Mouse (Mus musculus): Measurements from ENCODE around the gene Sik2.

The Sik2 gene

DNA sequence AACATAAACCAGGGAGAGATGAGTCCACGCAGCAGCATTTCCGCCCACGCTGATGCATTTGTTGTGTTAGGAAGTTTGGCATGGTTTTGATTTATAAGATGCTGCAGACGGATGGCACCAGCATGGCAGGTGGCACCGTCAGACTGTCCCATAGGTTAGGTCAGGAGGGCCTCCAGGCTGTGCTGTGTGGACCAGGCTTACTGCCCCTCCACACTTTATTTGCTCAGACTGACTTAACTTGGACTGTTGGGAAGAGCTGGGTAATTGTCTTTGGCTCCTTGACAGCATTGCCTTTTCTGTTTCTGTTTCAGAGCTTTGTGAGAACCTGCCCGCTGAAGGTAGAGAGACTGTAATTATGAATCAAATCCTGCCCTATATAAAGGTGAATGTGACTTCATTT, 141.9 kb downstream of the Sik2 start:
- DNase-seq (ENCODE audit: low spot score), result no peak

DNA sequence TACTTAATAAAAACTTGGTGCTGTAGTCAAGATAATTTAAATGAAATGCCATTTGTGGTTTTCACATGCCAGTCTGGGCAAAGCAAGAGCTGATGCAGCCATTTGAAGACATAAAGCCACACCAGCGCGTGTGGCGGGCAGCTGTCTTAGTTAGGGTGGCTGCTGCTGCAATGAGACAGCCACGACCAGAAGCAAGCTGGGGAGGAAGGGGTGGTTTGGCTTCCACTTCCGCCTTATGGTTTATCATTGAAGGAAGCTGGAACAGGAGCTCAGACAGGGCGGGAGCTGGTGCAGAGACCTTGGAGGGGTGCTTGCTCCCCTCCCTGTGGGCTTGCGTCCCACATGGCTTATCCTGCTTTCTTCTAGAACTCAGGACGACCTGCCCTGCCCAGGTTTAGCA, 143.1 kb downstream of the Sik2 start:
- peak; percentile 6 for DNase-seq (ENCODE audit: low spot score)

DNA sequence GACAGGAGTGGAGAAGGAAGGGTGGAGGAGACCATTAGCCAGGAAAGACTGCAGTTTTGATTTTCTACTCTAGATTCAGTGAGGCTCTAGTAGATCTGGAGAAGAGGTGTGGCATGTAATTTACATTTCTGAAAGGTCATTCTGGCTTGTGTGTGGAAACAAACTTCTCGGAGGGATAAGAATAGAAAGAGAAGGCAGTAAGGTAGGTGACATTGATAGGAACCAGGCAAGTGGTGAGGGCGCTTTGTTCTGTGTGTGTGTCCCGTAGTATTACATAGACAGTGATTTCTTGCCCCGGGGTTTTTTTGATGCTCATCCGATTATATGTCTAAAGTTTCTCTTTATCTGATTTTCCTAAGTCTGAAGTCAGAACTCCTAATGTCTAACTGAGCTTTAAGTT, 144.0 kb downstream of the Sik2 start:
- DNase-seq (ENCODE audit: low spot score), result no peak

DNA sequence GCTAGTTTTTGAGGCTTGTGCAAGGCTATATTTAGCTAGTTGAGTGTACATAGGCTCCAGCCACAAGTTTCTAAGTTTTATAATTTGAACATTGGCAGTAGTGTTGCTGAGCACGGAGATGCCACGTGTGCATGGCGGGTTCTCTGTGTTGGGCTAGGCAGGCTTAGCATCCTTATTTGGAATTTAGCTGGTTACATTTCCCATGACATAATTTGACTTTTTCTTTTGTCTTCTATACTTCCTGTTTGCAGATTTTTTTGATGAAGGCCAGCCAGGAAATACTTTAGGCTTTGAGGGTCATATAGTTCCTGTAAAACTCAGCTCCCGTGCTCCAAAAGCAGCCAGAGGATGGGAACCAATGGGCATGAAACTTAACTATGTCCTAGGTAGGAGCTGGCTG, 145.0 kb downstream of the Sik2 start:
- no peak for DNase-seq (ENCODE audit: low spot score)

DNA sequence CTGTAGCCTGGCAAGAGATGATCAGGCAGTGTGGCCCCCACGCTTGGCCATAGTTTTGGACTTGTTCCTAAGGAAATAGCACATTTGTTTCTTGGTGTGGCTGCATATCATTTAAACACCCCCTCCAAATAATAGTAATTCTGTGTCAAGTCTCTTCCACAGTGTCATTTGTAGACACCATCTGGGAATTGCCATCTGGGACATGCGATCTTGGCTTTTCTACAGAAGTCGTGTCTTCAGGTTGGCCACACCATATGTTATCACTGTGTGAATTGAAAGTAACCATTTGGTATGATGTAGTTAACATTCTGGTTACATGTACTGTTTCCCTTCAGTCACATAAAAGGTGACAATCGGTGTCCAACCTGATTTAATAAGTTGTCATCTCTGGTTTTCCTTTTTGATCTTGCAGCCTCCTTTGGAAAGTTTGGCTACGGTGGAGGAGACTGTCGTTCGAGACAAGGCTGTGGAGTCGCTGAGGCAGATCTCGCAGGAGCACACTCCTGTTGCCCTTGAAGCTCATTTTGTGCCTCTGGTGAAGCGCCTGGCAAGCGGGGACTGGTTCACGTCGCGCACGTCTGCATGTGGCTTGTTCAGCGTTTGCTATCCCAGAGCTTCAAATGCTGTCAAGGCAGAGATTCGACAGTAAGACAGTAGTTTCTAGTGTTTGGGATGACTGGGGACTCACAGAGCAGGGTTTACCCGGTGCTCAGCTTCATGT, 147.6 kb downstream of the Sik2 start:
- no peak for DNase-seq (ENCODE audit: low spot score)

DNA sequence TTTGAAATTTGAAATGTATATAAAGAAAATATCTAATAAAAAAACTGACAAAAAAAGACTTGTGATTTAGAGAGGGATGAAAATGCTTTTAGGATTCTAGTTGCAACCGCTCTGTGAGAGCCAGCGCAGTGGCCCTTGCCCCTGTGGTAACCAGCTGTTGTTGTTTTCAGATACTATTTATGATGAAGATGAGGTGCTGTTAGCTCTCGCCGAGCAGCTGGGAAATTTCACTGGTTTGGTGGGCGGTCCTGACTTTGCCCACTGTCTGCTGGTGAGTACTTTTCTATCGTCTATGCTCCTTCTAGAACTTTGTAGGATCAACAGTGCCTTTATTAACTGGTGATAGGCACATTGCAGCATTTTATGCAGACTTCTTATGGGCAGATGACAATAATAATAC, 150.2 kb downstream of the Sik2 start:
- DNase-seq (ENCODE audit: low spot score), result no peak

DNA sequence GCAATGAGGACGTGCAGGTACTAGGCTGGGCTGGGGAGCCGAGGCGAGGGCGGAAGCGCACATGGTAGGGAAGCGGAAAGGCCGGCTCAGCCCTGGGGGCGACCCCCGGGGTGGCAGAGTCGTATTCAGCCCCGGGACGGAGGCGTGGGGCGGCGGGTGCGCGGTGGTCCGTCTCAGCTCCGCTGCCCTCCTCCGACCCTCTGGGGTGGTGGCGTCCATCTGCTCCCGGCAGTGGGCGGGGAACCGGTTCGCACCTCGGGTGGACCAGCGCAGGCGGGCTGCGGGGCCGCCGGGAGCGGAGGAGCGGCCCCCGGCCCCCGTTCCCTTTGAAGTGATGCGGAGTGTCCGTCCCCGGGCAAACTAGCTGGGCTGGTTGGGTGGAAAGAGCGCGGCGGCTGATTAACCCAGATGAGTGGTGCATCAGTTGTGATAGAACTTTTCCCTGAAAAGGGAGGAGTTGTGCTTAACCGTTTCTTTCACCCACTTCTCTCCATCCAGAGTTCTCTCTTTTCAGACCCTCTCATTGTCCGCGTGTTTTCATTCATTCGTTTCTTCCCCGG, 151.7 kb downstream of the Sik2 start:
- no peak for DNase-seq (ENCODE audit: low spot score)

DNA sequence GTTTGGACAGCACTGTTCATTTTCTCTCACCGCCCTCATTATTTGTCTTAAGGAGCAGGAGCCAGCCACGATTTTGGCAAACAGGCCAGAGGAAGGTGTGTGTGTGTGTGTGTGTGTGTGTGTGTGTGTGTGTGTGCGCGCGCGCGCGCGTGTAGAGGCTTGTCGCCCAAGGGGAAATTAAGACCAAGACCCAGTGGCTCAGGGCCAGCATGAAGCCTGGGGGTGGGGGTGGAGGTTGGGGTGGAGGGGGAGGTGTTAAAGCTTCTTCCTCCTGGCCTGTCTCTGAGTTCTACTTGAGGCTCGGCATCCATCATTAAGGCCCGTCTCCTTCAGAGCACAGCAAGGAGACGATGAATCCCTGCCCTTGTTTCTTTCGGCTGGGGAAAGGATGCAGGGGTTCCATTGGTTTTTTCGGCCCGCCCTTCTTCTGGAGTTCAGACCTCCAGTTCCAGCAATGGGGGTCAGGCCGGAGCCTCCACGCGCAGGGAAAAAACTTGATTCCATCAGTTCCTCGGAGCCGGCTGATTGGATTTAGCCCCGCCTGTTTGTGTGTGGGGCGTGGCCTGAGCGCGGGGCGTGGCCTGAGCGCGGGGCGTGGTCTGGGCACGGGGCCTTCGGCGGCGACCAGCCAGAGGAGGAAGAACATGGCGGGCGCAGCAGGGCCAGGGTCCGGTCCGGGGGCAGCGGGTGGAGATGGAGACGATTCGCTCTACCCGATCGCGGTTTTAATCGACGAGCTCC, 152.4 kb downstream of the Sik2 start:
- DNase-seq (ENCODE audit: low spot score), result peak; percentile 75

DNA sequence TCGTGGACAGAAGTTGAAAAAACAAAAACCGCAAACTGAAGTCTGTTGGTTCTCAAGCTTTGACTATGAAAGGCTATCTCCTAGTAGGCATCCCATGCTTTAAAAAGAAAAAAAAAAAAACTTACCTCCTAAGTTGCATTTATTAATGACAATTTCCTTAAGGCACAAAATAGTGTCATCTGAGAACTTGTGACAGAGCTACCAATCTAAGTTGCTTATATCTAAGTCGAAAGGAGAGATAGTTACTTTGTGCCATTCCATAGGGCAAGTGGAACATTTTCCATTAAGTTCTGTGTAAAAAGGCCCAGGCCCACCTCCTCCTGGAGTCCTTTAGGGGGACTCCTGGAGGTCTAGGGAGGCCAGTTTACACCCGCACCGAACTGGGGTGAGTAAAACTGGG, 153.1 kb downstream of the Sik2 start:
- no peak for DNase-seq (ENCODE audit: low spot score)

DNA sequence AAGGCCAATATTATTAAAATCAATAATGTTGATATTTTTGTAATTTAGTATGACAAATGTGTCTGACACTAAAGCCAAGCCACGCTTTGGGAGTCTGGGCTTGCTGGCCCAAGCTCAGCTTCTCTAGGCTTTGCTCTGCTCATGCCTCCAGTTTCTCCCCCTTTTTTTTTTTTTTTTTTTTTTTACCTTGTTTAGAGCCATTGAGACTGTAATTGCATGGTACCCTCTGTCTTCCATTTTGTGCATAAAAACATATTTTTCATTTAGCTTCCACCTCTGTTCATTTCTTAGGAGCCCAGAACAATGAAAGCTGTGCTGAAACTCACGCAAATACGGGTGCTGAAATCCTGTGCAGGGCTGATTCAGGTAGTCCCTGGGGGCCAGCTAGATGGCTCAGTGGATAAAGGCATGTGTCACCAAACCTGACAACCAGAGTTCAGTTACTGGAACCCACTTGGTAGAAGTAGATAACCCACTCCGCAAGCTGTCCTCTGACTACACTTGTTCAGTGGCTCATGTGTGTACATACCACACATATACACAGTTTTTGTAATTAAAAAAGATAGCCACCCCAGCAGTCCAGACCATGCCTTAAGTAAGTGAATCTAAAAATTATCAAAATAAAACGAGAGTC, 153.6 kb downstream of the Sik2 start:
- no peak for DNase-seq (ENCODE audit: low spot score)

DNA sequence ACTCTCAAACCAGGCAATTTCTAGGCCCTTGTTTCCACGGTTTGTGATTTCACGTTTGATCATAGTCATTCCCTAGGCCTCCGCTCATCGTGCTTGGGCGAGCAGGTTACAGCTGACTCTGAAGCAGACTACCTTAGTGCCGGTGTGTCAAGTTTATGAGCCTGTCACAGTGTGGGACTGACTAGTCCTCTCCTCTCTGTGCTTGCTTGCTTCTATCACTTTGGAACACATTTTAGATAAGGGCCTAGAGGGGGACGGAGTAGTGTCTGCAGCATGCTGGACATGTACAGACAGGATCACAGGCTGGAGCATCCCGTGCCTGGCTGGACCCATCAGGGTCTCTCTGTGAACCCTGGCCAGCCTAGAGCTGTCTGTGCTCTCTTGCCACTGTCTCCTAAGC, 154.5 kb downstream of the Sik2 start:
- no peak for DNase-seq (ENCODE audit: low spot score)

DNA sequence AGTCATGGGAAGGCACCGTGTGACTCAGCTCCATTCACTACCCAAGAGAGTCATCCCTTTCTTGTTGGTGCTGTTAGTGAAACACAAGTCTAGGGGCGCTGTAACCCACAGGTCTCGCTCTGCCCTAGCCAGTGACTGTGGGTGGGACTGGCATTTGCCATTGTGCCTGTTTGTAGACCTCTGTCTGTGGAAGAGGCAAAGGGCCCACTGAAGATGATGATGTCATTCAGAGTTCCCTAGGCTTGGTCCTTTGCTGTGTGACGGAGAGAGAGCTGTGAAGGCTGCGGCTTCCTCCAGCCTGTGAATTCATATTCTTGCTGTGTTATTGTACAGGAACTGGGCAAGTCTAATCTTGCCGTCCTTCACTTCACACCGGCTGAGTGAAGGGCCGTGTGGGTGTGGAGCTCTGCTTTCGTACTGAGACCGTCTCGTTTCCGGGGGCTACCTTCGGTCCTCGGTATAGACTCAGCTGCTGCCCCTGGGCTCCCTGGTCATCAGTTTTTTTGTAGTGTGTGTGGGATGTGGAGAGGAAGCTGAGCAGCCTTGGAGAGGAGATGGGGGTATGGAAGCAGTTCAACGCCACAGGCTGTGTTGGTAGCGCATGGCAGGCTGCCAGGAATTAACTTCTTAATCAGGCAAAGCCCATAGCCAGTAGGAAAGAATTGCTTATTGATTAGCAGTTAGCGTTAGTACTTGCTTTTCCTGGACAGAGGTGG, 156.1 kb downstream of the Sik2 start:
- DNase-seq (ENCODE audit: low spot score), result no peak

DNA sequence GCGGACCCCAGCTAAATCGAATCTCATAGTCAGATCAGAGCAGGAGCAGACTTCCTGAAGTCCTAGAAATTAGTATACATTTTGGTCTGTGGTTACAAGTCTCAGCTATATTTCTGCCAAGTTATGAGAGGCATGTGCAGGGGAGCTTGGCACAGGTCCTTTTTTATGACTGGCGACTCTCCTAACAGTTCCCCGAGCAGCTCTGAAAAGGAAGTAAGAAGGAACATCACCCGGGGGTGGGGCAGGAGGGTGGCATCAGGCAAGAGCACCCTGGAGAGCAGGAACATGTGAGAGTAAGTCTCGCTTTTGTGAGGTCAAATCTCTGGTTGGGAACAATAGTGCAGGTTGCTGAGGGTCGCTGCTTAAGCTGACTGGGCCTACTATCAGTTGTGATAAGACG, 158.2 kb downstream of the Sik2 start:
- DNase-seq (ENCODE audit: low spot score), result no peak

DNA sequence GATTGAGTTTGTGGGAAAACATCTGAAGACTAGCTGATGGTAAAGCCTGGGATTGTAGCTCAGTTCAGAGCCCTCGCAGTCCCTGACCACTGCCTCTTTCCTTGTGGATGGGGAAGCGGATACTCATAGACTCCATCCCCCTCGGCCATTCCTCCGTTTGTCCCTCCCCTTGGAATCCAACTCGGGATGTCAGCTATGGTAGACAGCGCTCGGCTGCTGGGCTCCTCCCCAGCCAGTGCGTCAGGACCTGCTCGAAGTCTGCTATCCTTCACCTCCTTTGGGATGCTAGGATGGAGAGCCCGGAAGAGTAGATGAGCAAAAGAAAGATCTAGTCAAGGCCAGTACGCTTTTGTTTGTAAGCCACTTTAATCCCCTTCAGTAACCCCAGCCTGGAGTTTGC, 158.6 kb downstream of the Sik2 start:
- no peak for DNase-seq (ENCODE audit: low spot score)

DNA sequence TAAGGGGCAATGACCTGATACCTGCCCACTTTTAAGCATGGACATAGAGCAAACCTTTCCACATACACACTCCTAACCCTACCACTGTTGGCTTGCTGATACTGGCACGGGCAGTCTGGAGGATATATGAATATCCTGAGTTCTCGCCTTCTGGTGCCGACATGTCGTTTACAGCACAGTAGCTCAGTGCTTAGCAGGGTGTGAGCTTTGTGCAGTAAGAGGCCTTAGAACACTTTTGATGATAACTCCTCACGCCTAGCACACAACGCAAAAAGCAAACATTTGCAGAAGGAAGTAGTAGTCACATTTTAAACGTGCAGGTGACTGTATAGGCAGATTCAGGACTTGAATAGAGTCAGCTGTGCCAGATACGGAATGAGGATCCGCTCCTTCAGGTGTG, 159.1 kb downstream of the Sik2 start:
- DNase-seq (ENCODE audit: low spot score), result no peak

DNA sequence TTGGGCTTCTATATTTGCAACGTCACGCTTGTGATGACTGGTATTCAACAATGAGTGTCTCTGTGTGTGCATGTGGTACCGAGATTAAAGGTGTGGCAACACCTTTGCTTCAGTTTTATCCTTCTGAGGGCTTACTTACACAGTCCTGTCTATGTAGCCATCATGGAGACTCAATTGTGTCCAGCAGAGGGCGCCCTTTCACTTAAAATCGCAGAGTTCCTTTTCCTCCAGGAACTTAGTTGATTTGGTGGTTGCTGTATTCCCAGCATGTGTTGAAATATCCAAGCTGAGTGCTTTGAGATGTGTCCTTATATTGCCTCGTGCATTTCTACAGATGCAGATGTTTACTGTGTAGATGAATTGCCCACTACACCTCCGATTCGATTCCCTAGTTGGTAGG, 159.6 kb downstream of the Sik2 start:
- DNase-seq (ENCODE audit: low spot score), result peak; percentile 77

DNA sequence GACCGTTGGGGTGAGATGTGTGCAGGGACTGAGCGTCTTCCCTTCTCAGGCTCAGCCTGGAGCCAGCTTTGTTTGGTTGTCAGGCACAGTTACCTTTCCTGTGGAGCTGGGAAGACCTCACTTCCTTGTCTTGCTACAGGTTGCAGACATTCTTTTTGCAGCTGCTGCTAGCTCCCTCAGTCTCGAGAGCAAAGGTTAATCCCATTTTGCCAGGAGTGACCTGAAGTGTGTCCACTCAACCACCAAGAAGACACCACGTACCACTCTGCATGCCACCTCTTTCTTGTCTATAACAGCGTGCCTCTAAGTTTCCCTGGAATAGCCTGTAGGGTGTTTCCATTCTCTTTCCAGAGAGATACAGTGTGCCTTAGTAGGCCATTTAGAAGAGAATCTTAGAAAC, 160.1 kb downstream of the Sik2 start:
- no peak for DNase-seq (ENCODE audit: low spot score)

DNA sequence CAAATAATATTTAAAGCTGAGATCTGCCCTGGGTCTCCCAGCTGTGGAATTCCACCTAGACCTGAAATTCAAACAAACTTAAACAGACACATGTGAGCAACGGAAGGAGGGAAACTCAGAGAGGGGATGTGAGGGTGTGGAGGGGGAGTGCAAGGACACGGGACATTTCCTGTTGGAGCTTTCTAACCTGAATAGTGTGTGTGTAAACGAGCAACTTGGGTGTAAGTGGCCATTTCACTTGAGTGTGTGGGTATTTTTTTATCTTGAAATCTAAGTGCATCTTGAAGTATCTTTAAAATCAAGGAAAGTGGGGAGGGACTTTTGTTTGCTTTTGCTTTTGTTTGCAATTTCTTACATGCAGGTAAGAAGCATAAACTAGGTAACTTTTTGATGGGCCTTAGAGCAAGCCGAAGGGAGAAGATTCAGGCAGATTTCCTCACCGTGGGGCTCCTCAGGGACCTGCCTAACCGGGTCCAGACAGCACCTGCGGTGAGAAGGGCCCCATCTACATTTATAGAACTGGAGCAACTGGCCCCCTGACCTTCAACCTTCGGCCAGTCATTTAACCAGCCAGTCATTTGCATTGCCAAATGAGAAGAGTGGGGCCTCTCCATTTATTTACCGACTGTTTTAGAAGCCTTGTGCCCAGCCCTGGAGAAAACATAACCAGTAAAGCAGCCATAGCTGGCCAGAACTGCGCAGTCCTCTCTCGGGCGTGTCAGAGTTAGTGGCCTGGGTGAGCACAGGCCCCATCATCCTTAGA, 161.1 kb downstream of the Sik2 start:
- no peak for DNase-seq (ENCODE audit: low spot score)

DNA sequence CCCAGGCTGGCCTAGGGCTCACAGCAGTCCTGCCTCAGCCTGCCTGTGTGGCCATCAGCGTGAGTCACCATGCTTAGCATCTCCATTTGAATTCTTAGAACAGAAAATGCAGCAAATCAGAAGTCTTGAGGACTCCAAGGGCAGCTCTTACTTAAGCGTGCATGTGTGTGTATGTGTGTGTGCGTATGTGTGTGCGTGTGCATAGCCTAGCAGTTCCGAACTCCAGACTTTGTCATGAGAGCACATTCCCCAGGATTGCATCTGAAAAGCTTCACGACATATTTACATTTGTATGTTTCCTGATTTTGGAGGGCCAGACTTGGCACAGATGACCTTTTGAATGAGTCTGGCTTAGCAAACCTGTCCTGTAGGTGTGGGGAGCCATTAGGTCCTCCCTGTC, 161.7 kb downstream of the Sik2 start:
- no peak for DNase-seq (ENCODE audit: low spot score)

DNA sequence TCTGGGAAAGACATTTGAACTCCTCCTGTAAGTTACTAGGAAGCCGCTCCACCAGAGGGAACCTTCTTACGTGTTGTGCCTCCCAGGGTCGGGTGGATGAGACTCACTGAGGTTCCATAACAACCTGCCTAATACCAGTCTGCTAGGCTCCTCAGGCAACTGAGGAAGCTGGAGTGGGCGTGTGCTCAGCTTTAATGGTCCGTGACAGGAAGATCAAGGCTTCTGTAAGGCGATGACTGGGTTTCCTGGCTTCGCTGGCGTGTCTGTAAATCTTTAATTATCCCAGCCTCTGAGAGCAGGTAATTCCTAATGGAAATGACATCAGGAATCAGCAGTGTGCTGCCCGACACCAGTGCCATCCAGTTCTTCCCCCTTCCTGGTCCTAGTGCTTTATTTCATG, 163.3 kb downstream of the Sik2 start:
- no peak for DNase-seq (ENCODE audit: low spot score)

DNA sequence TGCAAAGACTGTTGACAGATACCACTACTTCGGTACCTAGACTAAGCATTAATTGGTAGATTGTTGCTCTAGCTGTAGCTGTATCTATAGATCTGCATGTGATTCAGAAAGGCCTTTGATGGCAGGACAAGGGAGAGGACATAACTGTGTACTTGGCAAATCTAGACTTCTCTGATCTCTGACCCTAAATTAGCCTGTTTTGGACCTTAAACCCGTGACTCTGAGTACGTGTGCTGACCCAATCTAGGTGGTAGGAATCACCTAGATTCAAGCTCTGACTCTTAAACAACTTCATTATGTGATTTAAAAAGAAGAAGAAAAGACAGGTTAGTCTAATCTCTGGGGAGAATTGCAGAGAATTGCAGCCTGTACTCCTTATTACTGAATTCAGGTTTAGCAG, 163.8 kb downstream of the Sik2 start, which contains the start of gene Ppp2r1b:
Gene Ppp2r1b (plus strand): TSS at position 221 of the 400 bp plus-strand sequence.
- no peak for DNase-seq (ENCODE audit: low spot score)

Measured in urinary bladder, postnatal 10 days (tissue).